Mouse (Mus musculus): ENCODE results near the gene Gm10300. TPM values are rescaled to one million over a fixed set of nuclear protein-coding genes. Genes with fewer than 3 reads are reported as not detected.

Gm10300 gene
- total RNA-seq (2014; rRNA removed; ENCODE audit: low replicate concordance) (1.7 TPM in 1 of 2 replicates, not detected in the other), polyA plus RNA-seq (2015; fragmentation: Nextera tagmentation; extraction: Ambion mirVana) (0.18 TPM in 2 replicates)

GRCm38 (mm10) chr4:132074077-132074932 is at the start of gene Gm10300:
Gene Gm10300 (plus strand): TSS chr4:132074697.
- Histone ChIP-seq H3K4me3 (ENCODE audit: low read depth, low read length) (peak within 1 kb of the TSS; percentile 77), H3K27ac (ENCODE audit: low read depth) (peak within 1 kb of the TSS; percentile 80), H3K36me3 (replicated peaks; ENCODE audit: control insufficient read depth, insufficient read depth, low read length) (no peaks in the 10 kb centered on the region), H3K9ac (replicated peaks; ENCODE audit: low read depth, low read length) (peak within 1 kb of the TSS; percentile 80), H3K4me1 (ENCODE audit: control insufficient read depth, insufficient read depth) (peaks cover 38% of the 10 kb centered on the region), H3K9me3 (replicated peaks; ENCODE audit: control insufficient read depth, low read length) (no peaks in the 10 kb centered on the region), H3K27me3 (ENCODE audit: control insufficient read depth, insufficient read depth, low read length) (no peaks in the 10 kb centered on the region), H3K4me2 (ENCODE audit: low read depth, low read length) (peak within 1 kb of the TSS; percentile 81)
- under 1% methylated on average over 37 of the region's 42 CpGs for WGBS
- ATAC-seq (ENCODE audit: insufficient read depth, low read depth) (peak; percentile 21), DNase-seq (ENCODE audit: low spot score) (peak; percentile 44)
- no peak for TF ChIP-seq EP300 (IDR thresholded peaks at IDR 0.05; ENCODE audit: low read depth)
- TF ChIP-seq CTCF (IDR thresholded peaks at IDR 0.05; ENCODE audit: low read depth): no peak

GRCm38 (mm10) chr4:132025264-132025663 is 49.2 kb upstream of the Gm10300 start:
- ATAC-seq (ENCODE audit: insufficient read depth, low read depth) (no peak), DNase-seq (ENCODE audit: low spot score) (no peak)
- Histone ChIP-seq H3K27ac (ENCODE audit: low read depth) (no peak overlapping the region), H3K4me3 (ENCODE audit: low read depth, low read length) (no peak overlapping the region), H3K4me1 (ENCODE audit: control insufficient read depth, insufficient read depth) (peaks cover 14% of the 10 kb centered on the region; the same call in 1 of the 2 replicates), H3K4me2 (ENCODE audit: low read depth, low read length) (no peak overlapping the region), H3K9me3 (replicated peaks; ENCODE audit: control insufficient read depth, low read length) (no peaks in the 10 kb centered on the region), H3K9ac (replicated peaks; ENCODE audit: low read depth, low read length) (no peak overlapping the region), H3K27me3 (ENCODE audit: control insufficient read depth, insufficient read depth, low read length) (no peaks in the 10 kb centered on the region), H3K36me3 (replicated peaks; ENCODE audit: control insufficient read depth, insufficient read depth, low read length) (0 out of 2 replicates have a peak, but pooled peaks cover 3% of the 10 kb centered on the region)
- no peak for TF ChIP-seq CTCF (IDR thresholded peaks at IDR 0.05; ENCODE audit: low read depth)
- TF ChIP-seq EP300 (IDR thresholded peaks at IDR 0.05; ENCODE audit: low read depth): no peak
- whole genome bisulfite sequencing: 67% methylated on average over 2 of the region's 2 CpGs

GRCm38 (mm10) chr4:132025738-132026527 is 48.6 kb upstream of the Gm10300 start:
- no peak for ATAC-seq (ENCODE audit: insufficient read depth, low read depth)
- H3K27ac ChIP-seq (ENCODE audit: low read depth): no peak overlapping the region

GRCm38 (mm10) chr4:132027167-132027566 is 47.3 kb upstream of the Gm10300 start:
- H3K4me2 ChIP-seq (ENCODE audit: low read depth, low read length): no peak overlapping the region
- 76% methylated on average over 6 of the region's 6 CpGs for WGBS
- peaks cover 14% of the 10 kb centered on the region; the same call in 1 of the 2 replicates for H3K4me1 ChIP-seq (ENCODE audit: control insufficient read depth, insufficient read depth)
- TF ChIP-seq CTCF (IDR thresholded peaks at IDR 0.05; ENCODE audit: low read depth) (no peak), EP300 (IDR thresholded peaks at IDR 0.05; ENCODE audit: low read depth) (no peak)
- H3K36me3 ChIP-seq (replicated peaks; ENCODE audit: control insufficient read depth, insufficient read depth, low read length): no peaks in the 10 kb centered on the region
- H3K4me3 ChIP-seq (ENCODE audit: low read depth, low read length): no peak overlapping the region
- no peak overlapping the region for H3K27ac ChIP-seq (ENCODE audit: low read depth)
- no peaks in the 10 kb centered on the region for H3K27me3 ChIP-seq (ENCODE audit: control insufficient read depth, insufficient read depth, low read length)
- H3K9me3 ChIP-seq (replicated peaks; ENCODE audit: control insufficient read depth, low read length): no peaks in the 10 kb centered on the region
- DNase-seq (ENCODE audit: low spot score) (no peak), ATAC-seq (ENCODE audit: insufficient read depth, low read depth) (no peak)
- no peak overlapping the region for H3K9ac ChIP-seq (replicated peaks; ENCODE audit: low read depth, low read length)

More at GRCm38 (mm10) chr4:132025738-132026527, 48.6 kb upstream of the Gm10300 start:
- H3K4me3 ChIP-seq (ENCODE audit: low read depth, low read length): no peak overlapping the region
- H3K27me3 ChIP-seq (ENCODE audit: control insufficient read depth, insufficient read depth, low read length): no peaks in the 10 kb centered on the region
- H3K36me3 ChIP-seq (replicated peaks; ENCODE audit: control insufficient read depth, insufficient read depth, low read length): 0 out of 2 replicates have a peak, but pooled peaks cover 3% of the 10 kb centered on the region
- peaks cover 14% of the 10 kb centered on the region; the same call in 1 of the 2 replicates for H3K4me1 ChIP-seq (ENCODE audit: control insufficient read depth, insufficient read depth)
- no peaks in the 10 kb centered on the region for H3K9me3 ChIP-seq (replicated peaks; ENCODE audit: control insufficient read depth, low read length)
- 60% methylated on average over 5 of the region's 5 CpGs for WGBS
- H3K9ac ChIP-seq (replicated peaks; ENCODE audit: low read depth, low read length): no peak overlapping the region
- TF ChIP-seq EP300 (IDR thresholded peaks at IDR 0.05; ENCODE audit: low read depth): no peak
- no peak for TF ChIP-seq CTCF (IDR thresholded peaks at IDR 0.05; ENCODE audit: low read depth)
- no peak for DNase-seq (ENCODE audit: low spot score)
- H3K4me2 ChIP-seq (ENCODE audit: low read depth, low read length): no peak overlapping the region

GRCm38 (mm10) chr4:132027806-132028205 is 46.7 kb upstream of the Gm10300 start:
- Histone ChIP-seq H3K9ac (replicated peaks; ENCODE audit: low read depth, low read length) (no peak overlapping the region), H3K4me1 (ENCODE audit: control insufficient read depth, insufficient read depth) (peaks cover 14% of the 10 kb centered on the region; the same call in 1 of the 2 replicates), H3K27me3 (ENCODE audit: control insufficient read depth, insufficient read depth, low read length) (no peaks in the 10 kb centered on the region), H3K9me3 (replicated peaks; ENCODE audit: control insufficient read depth, low read length) (no peaks in the 10 kb centered on the region), H3K4me2 (ENCODE audit: low read depth, low read length) (no peak overlapping the region), H3K27ac (ENCODE audit: low read depth) (no peak overlapping the region), H3K36me3 (replicated peaks; ENCODE audit: control insufficient read depth, insufficient read depth, low read length) (no peaks in the 10 kb centered on the region), H3K4me3 (ENCODE audit: low read depth, low read length) (no peak overlapping the region)
- 74% methylated on average over 1 of the region's 1 CpGs for WGBS
- DNase-seq (ENCODE audit: low spot score): no peak
- ATAC-seq (ENCODE audit: insufficient read depth, low read depth): no peak
- no peak for TF ChIP-seq EP300 (IDR thresholded peaks at IDR 0.05; ENCODE audit: low read depth)
- no peak for TF ChIP-seq CTCF (IDR thresholded peaks at IDR 0.05; ENCODE audit: low read depth)
